Comparison of ENCODE assay signal across 8 mouse cellular contexts in genomic region chr3:37421179-37421578, GRCm38 (mm10). TPM values are rescaled to one million over a fixed set of nuclear protein-coding genes. Genes with fewer than 3 reads are reported as not detected.
DNase-seq lines count a peak whose midpoint lies in the region; ATAC-seq and TF ChIP-seq lines count a peak whose summit lies in the region.

No protein-coding gene starts in this region.

- H3K4me1 ChIP-seq in heart, embryonic 14.5 days (ENCODE audit: control insufficient read depth in 2 of 2, insufficient read depth in 2 of 2, low read length in 2 of 2), result peaks cover 0 to 13% of the 10 kb centered on the region in 2 experiments; a peak in 3 of 4 replicates
- H3K4me1 ChIP-seq in G1E (ENCODE audit: insufficient read depth, low read depth, low read length), result peaks cover 37% of the 10 kb centered on the region
- H3K4me1 ChIP-seq in forebrain, postnatal 0 days (ENCODE audit: insufficient read depth), result peaks cover 4% of the 10 kb centered on the region
- H3K4me1 ChIP-seq in midbrain, embryonic 11.5 days (ENCODE audit: control insufficient read depth, insufficient read depth, low read length), result peaks cover 14% of the 10 kb centered on the region

- DNase-seq in heart, postnatal 4 days, result no peak
- no peak for DNase-seq in G1E (ENCODE audit: low spot score)
- no peak for DNase-seq in forebrain, postnatal 0 days
- DNase-seq in midbrain, embryonic 11.5 days (ENCODE audit: low spot score, missing footprints), result no peak
- DNase-seq in right cerebral cortex, adult 2 months (ENCODE audit: low spot score in 2 of 2), result no peak
- DNase-seq in gastrocnemius, postnatal 36 days, result no peak

- 14% methylated on average over 3 of the region's 3 CpGs for WGBS in heart, embryonic 14.5 days
- WGBS in forebrain, postnatal 0 days, result 13% methylated on average over 3 of the region's 3 CpGs
- 13% methylated on average over 3 of the region's 3 CpGs for WGBS in midbrain, embryonic 11.5 days

- no peak for ATAC-seq in heart, embryonic 14.5 days (ENCODE audit: insufficient number of reproducible peaks, insufficient read depth, low FRiP score, low read depth)
- ATAC-seq in G1E (ENCODE audit: extremely low read depth, insufficient number of reproducible peaks, low FRiP score, poor library complexity, severe bottlenecking), result no peak
- no peak for ATAC-seq in forebrain, postnatal 0 days
- no peak for ATAC-seq in midbrain, embryonic 11.5 days (ENCODE audit: low FRiP score)
- no peak for ATAC-seq in megakaryocyte progenitor cell, adult 5-6 weeks (replicated peaks; ENCODE audit: poor library complexity)

- no peak for TF ChIP-seq CTCF in G1E (IDR thresholded peaks at IDR 0.05; ENCODE audit: low read depth, low read length)
- TF ChIP-seq CTCF in forebrain, postnatal 0 days (IDR thresholded peaks at IDR 0.05; ENCODE audit: low read depth), result no peak

- intact Hi-C loops in gastrocnemius, postnatal 36 days (cut with DNase I), result no loop called here

- no peak overlapping the region for H3K27ac ChIP-seq in heart, embryonic 14.5 days (replicated peaks in 1 of 2; ENCODE audit: control insufficient read depth in 1 of 2, insufficient read depth in 1 of 2, low read depth in 2 of 2, low read length in 2 of 2)
- no peak overlapping the region for H3K27ac ChIP-seq in forebrain, postnatal 0 days (ENCODE audit: low read depth, low read length)
- H3K27ac ChIP-seq in midbrain, embryonic 11.5 days (ENCODE audit: low read depth, low read length), result no peak overlapping the region

- no peaks in the 10 kb centered on the region for H3K27me3 ChIP-seq in heart, embryonic 14.5 days (ENCODE audit: control insufficient read depth, insufficient read depth, low read length)
- no peaks in the 10 kb centered on the region for H3K27me3 ChIP-seq in G1E (ENCODE audit: insufficient read depth, low read length)
- no peaks in the 10 kb centered on the region for H3K27me3 ChIP-seq in forebrain, postnatal 0 days (ENCODE audit: insufficient read depth, low read length)
- no peaks in the 10 kb centered on the region for H3K27me3 ChIP-seq in midbrain, embryonic 11.5 days (ENCODE audit: control insufficient read depth, insufficient read depth, low read length)

- H3K9me3 ChIP-seq in heart, embryonic 14.5 days (ENCODE audit: control insufficient read depth, low read length), result no peaks in the 10 kb centered on the region
- H3K9me3 ChIP-seq in G1E (replicated peaks), result no peaks in the 10 kb centered on the region
- no peaks in the 10 kb centered on the region for H3K9me3 ChIP-seq in forebrain, postnatal 0 days (ENCODE audit: low read length)
- H3K9me3 ChIP-seq in midbrain, embryonic 11.5 days (ENCODE audit: control insufficient read depth, low read length), result no peaks in the 10 kb centered on the region

- H3K4me3 ChIP-seq in heart, embryonic 14.5 days (ENCODE audit: control insufficient read depth in 1 of 2, insufficient read depth in 1 of 2, low read depth in 1 of 2, low read length in 2 of 2), result peak overlapping the region; percentile 87 to 100
- peak overlapping the region; percentile 95 for H3K4me3 ChIP-seq in G1E (ENCODE audit: low read depth, low read length)
- peak overlapping the region; percentile 96 for H3K4me3 ChIP-seq in forebrain, postnatal 0 days (ENCODE audit: low read depth, low read length)
- peak overlapping the region; percentile 83 for H3K4me3 ChIP-seq in midbrain, embryonic 11.5 days (ENCODE audit: low read depth, low read length)

- H3K4me2 ChIP-seq in heart, embryonic 14.5 days (ENCODE audit: low read length), result peak overlapping the region; percentile 88
- peak overlapping the region; percentile 58 for H3K4me2 ChIP-seq in forebrain, postnatal 0 days (ENCODE audit: low read depth)
- peak overlapping the region; percentile 89 for H3K4me2 ChIP-seq in midbrain, embryonic 11.5 days

- peak overlapping the region; percentile 88 for H3K9ac ChIP-seq in heart, embryonic 14.5 days (ENCODE audit: low read length)
- peak overlapping the region; percentile 66 for H3K9ac ChIP-seq in forebrain, postnatal 0 days
- H3K9ac ChIP-seq in midbrain, embryonic 11.5 days (ENCODE audit: low read length), result peak overlapping the region; percentile 69

- peaks cover 18% of the 10 kb centered on the region for H3K36me3 ChIP-seq in heart, embryonic 14.5 days (ENCODE audit: control insufficient read depth, insufficient read depth, low read length)
- H3K36me3 ChIP-seq in G1E (replicated peaks), result peaks cover 37% of the 10 kb centered on the region
- 0 out of 2 replicates have a peak, but pooled peaks cover 3% of the 10 kb centered on the region for H3K36me3 ChIP-seq in forebrain, postnatal 0 days (ENCODE audit: insufficient read depth)
- H3K36me3 ChIP-seq in midbrain, embryonic 11.5 days (ENCODE audit: control insufficient read depth, insufficient read depth, low read length), result no peaks in the 10 kb centered on the region

RNA-seq across cellular contexts. Expression of gene Nudt6, which starts 1.2 kb away (rescaled TPM):
- polyA plus RNA-seq in heart, embryonic 14.5 days (2014; fragmentation: Nextera tagmentation; extraction: Ambion mirVana), result 12.8 and 13.6 TPM in 2 replicates
- 10 to 100 TPM; 15.0 to 15.1 TPM for total RNA-seq in heart, postnatal 4 days (2021)
- total RNA-seq in G1E (2014; fragmentation: Nextera tagmentation) (9.6 and 10.6 TPM in 2 replicates), G1E (2017) (12.4 and 14.7 TPM in 2 replicates)
- 11.5 and 14.2 TPM in 2 replicates for polyA plus RNA-seq in G1E (2012)
- 4.5 and 6.6 TPM in 2 replicates for total RNA-seq in forebrain, postnatal 0 days (2014; rRNA removed)
- polyA plus RNA-seq in forebrain, postnatal 0 days (2015; fragmentation: Nextera tagmentation; extraction: Ambion mirVana), result 10.2 and 14.8 TPM in 2 replicates
- 3.3 and 3.5 TPM in 2 replicates for polyA plus RNA-seq in midbrain, embryonic 11.5 days (2014; fragmentation: Nextera tagmentation; extraction: Ambion mirVana)
- 14.4 and 18.0 TPM in 2 replicates for total RNA-seq in megakaryocyte progenitor cell, adult 5-6 weeks (2015)
- 9.1 and 19.9 TPM in 2 replicates for total RNA-seq in megakaryocyte progenitor cell, adult 5-6 weeks (2017)
- 10 to 100 TPM; 23.5 to 25.4 TPM for total RNA-seq in gastrocnemius, postnatal 36 days (2021)

RNA-seq across cellular contexts. Expression of gene Spata5, which starts 1.5 kb away (rescaled TPM):
- polyA plus RNA-seq in heart, embryonic 14.5 days (2014; fragmentation: Nextera tagmentation; extraction: Ambion mirVana), result 19.7 and 20.6 TPM in 2 replicates
- 10 to 100 TPM; 25.4 to 28.9 TPM for total RNA-seq in heart, postnatal 4 days (2021)
- 56.8 and 66.8 TPM in 2 replicates for total RNA-seq in G1E (2014; fragmentation: Nextera tagmentation)
- total RNA-seq in G1E (2017), result 175 and 176 TPM in 2 replicates
- 16.2 and 25.1 TPM in 2 replicates for polyA plus RNA-seq in G1E (2012)
- 18.9 and 33.3 TPM in 2 replicates for total RNA-seq in forebrain, postnatal 0 days (2014; rRNA removed)
- polyA plus RNA-seq in forebrain, postnatal 0 days (2015; fragmentation: Nextera tagmentation; extraction: Ambion mirVana), result 21.0 and 23.2 TPM in 2 replicates
- 42.1 and 42.3 TPM in 2 replicates for polyA plus RNA-seq in midbrain, embryonic 11.5 days (2014; fragmentation: Nextera tagmentation; extraction: Ambion mirVana)
- 68.9 and 78.2 TPM in 2 replicates for total RNA-seq in megakaryocyte progenitor cell, adult 5-6 weeks (2015)
- 126 and 148 TPM in 2 replicates for total RNA-seq in megakaryocyte progenitor cell, adult 5-6 weeks (2017)
- 1 to 10 TPM; 8.4 to 8.8 TPM for total RNA-seq in gastrocnemius, postnatal 36 days (2021)
